Mouse (Mus musculus) embryonic fibroblast, embryonic 13.5 days (primary cell): ENCODE measurements around the gene Yif1b.

Experiments used
- CTCF ChIP-seq: IDR thresholded peaks from 2 replicates; pipeline ENCODE4 v1.5.1; 2011; ENCODE audit warnings: mild to moderate bottlenecking, control low read depth, low read length, moderate library complexity, borderline replicate concordance; ENCODE audit not compliant: insufficient read depth
- POLR2A ChIP-seq: IDR thresholded peaks from 2 replicates; pipeline ENCODE4 v1.6.1; 2011; ENCODE audit warnings: low read depth, mild to moderate bottlenecking, control low read depth, low read length, moderate library complexity

DNA sequence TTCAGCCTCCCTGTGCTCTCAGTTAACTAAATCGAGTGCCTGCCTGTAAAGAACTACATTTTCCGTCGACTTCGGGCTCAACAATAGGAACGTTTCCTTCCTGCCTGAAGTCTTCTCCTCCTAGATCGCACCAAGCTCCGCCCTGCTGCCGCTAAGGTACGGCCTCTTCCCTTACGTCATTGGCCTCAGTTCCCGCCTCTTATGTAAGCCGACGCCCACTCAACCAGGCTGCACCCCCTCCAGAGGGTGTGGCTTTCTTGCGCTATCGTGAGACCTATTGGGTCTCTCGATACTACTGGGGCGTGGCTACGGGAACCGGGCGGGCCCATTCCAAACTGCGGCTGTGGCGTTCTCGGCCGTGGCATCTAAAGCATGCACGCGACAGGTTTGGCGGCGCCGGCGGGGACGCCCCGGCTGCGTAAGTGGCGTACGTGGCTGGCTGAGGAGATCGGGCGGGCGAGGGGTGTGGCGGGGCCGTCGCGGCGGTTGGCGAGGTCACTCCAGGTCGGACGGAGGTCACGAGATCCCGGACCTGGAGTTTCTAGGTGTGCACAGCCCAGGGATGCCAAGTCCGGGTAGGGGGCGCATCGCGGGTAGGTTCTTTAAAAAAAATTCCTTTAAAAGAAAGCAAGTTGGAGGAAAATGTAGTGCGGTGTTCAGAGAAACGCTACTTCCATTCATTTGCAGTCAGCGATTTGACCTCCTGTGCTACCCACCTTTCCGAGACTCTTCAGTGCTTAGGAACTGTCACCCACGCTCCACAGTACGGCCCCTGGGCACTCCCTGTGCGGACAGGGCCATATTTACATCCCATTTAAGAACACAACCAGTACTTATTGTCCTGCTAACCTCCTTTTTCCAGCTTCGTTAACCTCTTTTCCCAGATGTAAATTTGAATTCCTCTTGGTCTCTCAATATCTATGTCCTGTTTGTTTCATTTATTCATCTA lies at the start of gene Yif1b:
- TF ChIP-seq CTCF (no peak), POLR2A (peak; percentile 93)
